Mouse (Mus musculus) cerebellum, adult 9-10 months (tissue): ENCODE measurements around the gene Stox2.
"Not testable (repeated sequence)": the region's sequence is repeated elsewhere in the genome, so short reads cannot be mapped to it uniquely, and the experiment has no call there.

Experiments used
- DNase-seq: peaks from one replicate; pipeline ENCODE4 v3.0.0; 2022

Gene Stox2

DNA sequence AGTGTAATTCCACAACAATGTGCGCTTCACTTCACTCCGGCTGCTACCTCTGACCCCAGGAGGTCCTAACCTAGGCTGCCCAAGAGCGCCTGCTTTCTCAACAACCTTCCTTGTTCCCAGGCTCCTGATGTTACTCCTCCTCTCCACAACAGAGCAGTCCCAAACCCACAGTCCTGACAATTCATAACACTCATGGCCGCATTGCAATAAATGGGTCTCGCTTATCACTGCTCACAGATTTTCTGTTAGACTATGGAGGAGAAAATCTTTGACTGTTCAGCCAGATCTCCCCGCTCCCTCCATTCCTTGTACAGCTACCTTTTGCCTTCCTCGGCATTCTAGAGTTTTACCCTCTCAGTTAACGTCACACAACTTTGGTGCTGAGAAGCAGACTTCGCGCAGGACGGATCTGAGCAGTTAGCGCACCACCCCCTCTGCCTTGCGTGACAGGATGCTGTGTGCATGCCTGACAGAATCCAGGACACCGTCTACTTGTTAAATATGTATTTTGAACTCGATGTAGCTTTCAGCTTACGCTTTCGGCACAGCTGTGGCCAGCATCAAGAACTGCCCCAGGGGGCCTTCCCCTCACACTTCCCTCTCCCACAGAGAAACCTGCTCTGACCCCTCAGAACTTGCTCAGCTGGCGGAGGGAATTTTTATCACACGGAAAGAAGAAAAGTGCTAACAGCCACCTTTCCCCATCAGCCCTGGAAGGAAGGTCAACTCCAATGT, at the start of gene Stox2:
TSS of gene Stox2 (minus strand) at position 51 of the 735 bp plus-strand sequence.
- no peak for DNase-seq

DNA sequence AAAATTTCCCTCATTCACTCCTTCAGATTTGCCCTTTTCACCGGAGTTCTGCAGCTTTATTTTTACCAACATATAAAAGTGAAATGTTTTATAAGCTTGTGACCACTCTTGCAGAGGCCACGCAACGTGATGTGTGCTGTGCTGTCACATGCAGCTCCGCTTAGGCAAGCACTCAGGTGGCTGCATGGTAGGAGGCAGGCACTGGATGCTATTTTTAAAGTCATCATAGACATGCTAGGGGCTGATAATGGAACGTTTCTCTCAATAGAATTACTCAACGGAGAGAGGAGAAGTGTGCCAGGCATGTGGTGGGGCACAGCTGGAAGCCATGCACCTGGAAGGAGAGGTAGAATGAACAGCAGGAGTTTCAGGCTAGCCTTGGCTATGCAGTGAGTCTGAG, 49.3 kb upstream of the Stox2 start:
- DNase-seq = no peak

DNA sequence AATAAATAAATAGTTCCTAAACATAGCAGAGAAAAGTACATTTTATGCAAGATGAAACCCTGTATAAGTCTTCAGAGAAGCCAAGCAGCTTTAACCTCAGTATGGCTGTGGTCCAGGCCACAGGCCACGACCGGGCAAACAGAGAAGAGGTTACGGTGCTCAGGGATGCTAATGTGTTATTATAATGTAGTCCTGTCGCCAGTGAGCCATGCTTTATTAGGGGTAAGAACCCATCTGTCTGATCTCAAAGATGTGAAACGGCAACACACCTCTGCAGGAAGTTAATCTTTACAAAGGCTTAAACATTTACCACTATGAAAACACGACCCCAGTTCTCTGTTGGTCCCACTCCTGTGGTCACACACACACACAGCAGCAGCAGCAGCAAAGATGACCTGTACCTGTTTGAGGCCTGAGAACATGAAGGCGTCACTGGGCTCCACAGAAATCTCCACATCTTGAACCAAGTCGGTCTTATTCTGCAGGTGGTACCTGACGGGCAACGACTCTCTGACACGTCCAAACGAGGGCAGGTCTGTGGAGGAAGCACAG, 48.5 kb upstream of the Stox2 start:
- no peak for DNase-seq

DNA sequence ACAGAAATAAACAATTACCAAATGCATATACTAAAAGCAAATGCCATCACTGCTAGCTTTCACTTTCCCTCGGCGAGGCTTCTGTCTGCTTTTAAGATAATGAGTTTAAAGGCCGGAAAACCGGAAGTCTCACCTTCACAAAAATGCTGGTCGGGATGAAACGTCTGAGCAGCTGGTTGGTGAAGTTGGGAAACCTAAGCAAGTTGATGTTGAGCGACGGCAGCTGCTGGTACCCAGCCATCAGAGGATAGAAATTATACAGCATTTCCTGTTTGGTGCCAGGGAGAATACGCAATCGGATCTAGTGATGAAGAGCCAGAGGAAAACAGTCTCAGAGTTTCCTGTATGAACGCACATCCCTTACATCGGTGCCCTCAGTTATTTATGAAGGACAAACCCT, 46.9 kb upstream of the Stox2 start:
- DNase-seq = no peak

DNA sequence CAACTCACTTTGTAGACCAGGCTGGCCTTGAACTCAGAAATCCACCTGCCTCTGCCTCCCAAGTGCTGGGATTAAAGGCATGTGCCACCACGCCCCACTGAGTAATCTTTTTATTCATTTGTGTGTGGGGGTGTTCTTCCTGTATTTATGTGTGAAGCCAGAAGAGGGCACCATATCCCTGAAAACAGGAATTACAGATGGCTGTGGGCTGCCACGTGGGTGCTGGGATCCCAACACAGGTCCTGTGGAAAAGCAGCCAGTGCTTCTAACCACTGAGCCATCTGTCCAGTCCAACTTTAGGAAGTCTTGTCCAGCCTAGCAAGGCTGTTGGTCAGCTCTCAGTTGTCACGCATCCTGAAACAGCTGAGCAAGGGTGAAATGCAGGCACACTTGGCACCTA, 41.1 kb upstream of the Stox2 start:
- no peak for DNase-seq

DNA sequence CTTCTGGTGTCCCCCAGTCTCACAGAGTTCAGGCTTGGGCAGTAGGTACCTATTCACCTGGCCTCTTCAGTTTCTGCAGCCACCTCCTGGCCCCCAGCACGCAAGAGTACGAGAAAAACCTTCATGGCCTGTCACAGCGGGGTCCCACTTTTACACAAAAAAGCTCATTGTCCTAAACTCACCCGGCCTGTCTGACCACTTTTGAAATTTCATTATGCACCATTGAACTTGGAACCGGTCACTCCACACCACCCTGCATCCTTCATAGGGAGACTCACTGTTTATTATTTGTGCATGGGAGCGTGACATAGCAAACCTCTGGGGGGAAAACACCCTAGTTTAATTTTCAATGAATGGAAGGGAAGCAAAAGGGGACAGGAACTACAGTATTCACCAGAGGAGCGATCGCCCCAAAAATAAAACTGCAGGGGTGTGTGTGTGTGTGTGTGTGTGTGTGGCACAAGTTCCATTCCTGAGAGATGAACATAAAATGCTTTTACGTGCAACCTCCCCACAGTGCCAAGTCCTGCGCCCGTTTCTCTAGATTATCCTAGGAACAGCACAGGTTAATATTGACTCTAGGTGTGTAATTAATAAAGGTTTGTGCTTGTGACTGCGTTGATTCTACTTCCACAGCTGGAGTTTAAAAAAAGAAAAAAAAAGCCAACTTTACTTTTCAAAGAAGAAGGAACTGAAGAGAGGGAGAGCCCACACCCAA, 36.4 kb upstream of the Stox2 start:
- no peak for DNase-seq

DNA sequence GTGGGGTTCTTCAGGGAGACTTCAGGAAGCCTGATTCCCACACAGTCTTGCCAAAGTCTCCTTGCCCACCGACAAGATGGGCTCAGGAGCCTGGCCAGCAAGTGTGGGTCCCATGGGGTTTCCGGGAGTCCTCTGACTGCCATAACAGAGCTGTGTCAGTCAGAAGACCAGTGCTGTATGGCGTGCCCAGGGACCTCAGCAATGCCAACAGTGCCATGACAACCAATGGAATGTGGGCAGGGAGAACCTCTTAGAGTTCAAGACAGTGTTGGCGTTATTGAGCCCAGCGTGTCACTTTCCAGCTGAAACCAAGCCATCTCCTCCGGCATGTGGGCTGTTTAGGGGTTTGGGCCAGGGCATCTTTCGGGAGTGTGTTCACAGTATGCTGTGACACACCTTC, 33.9 kb upstream of the Stox2 start:
- peak; percentile 8 for DNase-seq

DNA sequence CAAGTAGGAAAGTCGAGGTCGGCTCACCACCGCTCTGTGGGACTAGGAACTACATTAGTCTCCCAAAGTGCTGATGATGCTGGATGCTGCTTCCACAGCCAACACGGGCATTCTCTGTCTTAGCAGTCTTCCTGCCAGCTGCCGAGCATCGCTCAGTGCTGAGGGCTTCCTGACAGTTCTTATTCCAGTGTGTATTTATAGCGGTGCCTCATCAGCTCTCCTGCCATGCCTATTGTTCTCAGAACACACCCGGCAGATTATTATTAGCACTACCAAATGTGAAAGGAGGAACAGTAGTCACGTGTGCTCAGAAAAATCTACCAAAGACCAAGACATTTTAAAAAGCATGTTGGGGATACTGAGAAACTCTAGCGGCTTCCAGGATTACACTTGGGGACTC, 15.5 kb upstream of the Stox2 start:
- no peak for DNase-seq

DNA sequence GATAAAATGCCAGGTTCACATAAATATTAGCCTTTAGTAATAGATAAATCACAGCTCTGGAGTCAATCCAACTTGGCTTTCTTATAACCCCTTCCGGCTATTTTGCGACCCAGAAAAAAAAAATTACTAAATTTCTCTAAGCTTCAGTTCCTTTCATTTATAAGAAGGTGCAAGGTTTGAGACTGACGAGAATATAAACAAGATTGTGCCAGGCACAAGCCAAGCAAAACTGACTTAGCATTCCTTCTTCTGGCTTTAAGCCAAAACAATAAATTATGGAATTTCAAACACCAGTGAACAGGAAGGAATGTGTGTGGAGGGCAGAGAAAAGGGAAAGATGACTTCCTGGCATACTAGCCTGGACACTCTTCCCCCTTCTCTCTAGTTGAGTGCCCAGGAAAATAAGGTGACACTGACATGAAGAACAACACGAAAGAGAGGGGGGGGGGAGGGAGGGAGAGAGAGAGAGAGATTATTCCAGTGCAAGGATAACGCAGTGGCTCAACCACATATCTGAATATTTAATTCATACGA, 13.1 kb upstream of the Stox2 start:
- DNase-seq = no peak

DNA sequence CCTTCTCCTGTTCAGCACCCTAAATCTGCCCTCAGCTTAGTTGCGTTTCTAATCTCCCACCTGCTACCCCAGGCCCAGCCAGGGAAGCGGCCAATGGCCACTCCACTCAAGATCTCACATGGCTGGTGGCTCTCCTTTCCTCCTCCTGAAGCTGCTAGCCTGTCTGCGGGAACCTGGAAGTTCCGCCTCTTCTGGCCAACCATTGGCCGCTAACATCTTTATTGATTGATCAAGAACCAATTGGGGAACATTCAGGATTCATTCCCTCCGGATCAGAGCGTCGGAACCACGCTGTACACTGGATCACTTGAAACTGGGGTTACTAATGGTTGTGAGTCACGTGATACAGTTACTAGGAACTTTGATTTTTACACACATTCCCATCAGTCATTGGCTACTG, 12.4 kb upstream of the Stox2 start:
- DNase-seq = no peak

DNA sequence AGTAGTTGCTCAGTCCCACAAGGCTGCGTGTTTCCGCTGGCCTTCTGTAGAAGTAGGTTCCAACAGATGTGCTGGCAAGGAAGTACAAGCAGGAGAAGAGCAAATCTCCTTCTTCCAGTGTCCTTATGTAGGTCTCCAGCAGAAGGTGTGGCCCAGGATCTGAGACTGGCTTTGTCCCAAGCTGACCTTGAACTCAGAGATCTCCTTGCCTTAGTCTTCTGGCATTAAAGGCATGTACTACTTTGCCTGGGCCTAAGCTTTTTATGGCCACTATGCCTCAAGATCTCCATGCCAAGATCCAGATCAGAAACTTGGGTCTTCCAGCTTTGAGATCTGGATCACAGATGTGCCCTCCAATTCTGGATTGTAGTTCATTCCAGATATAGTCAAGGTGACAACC, 3.0 kb upstream of the Stox2 start:
- DNase-seq = not testable (repeated sequence)

DNA sequence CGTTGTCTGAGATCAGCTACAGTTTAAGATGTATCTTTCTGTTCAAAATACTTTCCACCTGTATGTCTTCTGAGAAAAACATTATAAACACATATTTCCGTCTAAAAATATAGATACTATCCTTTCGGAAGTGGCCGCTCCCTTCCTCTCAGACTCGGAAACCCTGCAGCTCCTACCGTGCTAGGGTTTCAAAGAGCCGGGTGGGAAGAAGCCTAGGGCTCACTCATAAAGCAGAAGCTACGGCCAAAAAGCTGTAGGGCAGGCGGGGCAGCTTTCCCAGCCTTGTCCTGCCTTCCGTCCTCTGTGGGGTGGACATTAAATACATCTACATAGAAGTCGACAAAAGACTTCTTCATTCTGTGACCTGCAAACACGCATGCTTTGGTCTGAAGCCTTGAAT, 6.9 kb downstream of the Stox2 start:
- DNase-seq = no peak

DNA sequence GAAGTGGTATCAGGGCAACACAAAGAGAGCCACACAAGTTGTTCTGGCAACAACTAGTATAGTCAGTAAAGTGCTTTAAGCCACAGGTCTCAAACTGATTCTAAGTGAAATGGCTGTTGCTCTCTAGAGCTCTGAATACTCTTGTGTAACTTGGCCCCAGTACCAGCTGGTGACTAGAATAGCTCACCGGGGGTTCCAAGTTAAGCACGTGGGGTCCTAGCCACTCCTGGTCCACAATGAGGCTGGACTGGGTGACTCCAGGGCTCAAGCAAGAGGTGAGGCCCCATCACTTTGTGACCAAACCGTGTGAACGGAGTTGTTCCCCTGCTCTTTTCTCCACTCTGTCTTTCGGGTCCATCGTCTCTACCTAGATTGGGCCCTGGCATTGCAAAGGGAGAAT, 8.2 kb downstream of the Stox2 start:
- no peak for DNase-seq

DNA sequence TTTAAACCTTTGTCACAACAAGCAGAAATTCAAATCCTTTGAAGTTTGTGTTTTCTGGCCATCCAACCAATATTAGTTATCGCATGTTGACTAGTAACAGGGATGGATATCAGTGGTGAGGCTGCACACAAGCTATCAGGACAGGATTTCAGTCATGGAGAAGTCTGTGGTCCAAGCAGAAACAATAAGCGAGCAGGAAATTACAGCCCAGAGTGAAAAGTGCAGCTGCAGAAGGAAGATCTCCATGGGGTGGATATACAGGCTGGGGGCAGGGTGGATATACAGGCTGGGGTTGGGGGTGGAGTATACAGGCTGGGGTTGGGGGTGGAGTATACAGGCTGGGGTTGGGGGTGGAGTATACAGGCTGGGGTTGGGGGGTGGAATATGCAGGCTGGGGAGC, 10.3 kb downstream of the Stox2 start:
- DNase-seq = no peak

DNA sequence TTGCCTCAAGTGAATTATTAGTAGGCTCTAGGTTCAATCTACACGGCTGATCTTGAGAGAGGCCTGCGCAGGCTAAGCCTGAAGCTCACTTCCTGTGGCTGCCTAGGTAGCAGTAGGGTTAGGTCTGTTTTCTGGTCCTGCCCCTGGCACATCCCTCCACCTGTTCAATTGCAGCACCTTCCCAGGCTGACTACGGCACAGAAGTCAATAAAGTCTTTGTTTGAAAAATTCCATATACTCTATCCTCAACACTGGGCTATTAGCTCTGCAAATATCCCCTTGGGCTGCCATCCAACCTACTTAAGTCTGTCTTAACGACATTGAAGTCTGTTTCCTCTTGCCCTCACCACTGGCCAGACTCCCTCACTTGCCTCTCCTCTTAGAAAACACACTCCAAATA, 10.8 kb downstream of the Stox2 start:
- no peak for DNase-seq

DNA sequence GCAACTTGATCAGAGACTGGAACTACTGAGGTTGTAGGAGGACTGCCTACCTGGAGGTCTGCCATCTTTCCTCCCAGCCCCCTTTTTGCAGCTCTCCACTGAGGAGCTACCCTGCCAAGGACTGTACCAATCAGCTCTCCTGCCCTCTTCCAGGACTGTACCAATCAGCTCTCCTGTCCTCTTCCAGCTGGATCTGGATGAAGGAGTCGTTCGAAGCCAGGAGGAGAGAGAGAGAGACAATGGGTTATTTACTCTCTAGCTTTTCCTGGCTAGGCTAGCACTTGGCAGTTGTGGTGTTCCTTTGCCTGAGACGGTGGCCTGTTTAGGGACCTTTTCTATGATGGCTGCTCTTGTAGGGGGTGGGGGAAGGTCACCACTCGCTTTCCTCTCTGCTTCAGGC, 14.9 kb downstream of the Stox2 start:
- DNase-seq = peak; percentile 11

DNA sequence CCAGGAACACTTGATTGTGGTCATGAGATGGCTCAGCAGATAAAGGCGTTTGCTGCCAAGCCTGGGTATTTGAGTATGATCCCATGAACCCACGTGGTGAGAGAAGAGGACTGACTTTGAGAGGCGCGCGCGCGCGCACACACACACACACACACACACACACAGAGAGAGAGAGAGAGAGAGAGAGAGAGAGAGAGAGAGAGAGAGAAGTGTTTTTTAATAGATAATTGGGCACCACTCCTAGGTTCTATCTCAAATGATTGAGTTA, 32.0 kb downstream of the Stox2 start:
- DNase-seq = not testable (repeated sequence)

DNA sequence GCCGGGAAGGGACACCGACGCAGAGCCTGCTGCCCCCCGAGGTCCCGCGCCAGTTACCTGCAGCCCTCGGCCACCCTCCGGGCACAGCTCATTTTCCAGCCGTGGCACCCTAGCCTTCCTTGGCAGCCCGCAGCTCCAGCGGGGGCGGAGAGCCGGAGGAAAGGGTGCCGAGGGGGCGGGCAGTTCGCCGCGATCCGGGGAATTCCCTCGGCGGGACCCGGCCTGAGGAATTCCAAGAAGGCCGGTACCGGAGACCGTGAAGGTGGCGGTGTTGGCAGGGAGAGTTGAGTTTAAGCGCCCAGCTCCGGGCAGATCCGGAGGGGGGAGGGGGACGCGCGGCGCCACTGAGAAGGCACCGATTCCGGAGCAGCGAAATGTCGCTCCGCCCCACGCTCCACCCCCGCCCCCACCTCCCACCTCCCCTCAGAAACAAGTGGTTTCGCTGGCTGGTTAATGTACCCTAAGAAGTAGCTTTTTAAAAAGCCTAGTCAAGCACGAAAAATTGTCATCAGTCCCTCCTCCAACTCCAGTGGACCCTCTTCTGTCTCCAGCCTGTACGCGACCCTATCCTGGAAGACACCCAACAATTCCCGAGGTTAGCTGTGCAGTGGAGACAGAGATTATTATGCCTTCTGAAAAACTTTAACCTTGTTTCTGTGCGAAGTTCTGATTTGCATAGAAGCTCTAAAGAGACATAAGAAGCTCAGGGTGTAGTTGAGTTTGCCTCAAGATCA, 32.5 kb downstream of the Stox2 start:
- DNase-seq = no peak

DNA sequence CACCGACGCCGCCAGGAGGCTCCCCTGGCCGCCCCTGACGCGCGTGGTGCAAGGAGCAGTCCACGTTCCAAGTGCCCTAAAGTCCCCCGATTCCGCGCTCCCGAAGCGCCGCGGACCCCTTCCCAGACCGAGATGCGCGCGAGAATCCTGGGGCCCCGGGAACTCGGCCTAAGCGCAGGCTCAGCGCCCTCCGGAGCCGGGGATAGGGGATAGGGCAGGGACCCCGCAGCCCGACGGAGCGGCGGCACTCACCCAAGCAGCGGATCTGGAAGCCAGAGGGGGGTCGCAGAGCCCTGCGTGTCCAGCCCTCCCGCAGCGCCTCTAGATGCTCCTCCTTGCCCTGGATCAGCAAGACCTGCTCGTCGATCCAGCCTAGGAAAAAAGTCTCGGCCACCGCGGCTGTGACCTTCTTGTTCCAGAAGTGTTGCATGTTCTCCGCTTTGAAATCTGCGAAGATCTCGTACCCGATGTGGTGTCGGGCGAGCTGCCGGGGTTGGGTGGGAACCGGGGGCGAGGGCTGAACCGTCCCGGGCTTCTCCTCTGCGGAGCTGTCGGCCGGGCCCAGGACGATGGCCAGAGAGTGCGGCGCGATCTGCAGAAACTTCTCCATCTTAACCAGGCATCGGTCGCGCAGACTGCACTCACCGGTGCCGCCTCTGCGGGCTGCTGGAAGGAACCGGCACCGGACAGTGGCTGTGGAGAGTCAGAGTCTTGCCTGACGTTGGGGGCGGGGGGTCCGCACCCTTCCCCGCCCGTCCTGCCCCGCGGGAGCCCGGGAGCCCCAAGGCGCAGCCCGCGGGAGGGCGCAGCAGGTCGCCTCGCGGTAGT, 33.3 kb downstream of the Stox2 start:
- no peak for DNase-seq

DNA sequence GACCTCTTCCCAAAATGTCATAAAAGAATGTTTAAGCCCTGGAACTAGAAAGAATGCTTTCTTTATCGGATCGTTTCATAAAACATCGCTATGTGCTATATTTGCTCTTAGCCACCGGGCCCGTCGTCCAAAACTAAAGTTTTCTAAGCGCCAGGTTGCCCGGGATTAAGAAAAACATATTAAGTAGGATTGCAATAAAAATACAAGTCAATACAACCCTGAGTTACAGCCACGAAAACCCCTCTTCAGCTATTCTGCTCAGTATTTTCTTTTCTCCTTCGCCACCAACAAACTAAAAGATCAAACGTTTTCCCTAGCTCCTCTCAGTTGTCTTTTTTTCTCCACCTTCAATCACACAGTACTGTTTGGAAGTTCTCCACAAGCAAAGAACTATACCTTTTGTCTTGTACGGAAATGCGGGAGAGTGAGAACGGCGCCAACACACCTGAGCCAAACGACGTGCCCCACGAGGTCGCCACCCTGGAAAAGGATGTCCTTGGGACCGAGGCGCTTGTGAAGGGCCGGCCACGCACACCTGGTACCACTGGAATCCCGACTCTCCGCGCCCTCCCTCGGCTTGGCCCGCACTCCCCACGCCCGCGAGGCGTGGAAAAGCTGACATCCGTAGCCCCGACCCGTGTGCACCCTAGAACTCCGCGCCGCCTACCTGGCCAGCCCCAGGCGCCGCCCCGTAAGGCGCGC, 34.0 kb downstream of the Stox2 start:
- DNase-seq = no peak

DNA sequence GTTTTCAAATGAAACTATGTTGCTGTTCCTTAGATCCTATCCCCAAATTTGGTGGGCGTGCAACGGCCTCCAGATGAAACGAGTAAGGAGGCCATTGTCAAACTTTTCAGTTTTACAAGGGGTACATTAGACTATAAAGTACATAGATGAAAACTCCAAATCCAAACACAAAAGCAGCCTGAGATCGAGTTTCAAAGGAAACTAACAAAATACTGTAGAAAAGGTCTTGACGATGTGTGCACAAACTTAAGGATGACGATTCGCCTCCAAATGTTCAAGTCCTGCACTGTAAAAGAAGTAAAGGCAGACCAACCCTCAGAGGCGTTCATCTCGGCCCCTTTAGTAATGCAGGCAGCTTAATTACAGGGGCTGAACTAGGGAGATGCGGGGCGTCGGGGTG, 34.8 kb downstream of the Stox2 start:
- no peak for DNase-seq

DNA sequence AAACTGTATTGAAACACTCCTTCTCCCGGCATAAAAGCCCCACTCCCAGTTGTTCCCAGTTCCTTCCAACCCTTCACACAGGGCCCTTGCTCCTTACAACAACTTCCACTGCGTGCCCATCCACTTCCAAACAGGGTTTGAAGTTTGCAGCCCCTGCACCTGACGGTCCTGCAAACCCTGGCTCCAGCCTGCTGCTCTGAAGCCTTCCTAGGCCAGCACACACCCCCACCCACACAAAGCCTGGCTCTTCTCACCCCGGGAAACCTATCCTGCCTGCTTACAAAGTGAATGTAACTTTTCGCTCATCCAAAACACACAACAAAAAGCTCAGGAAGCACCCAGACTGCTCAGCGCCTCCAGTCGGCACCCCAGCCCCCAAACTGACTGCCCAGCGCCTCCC, 37.1 kb downstream of the Stox2 start:
- DNase-seq = no peak
